Mouse (Mus musculus) hindbrain, embryonic 16.5 days (tissue): ENCODE measurements around the gene Msx1. TPM values are rescaled to one million over a fixed set of nuclear protein-coding genes. Genes with fewer than 3 reads are reported as not detected.
A peak's percentile ranks its signal among the peaks of the same experiment; 100 is the strongest.

ENCODE experiments used
- ATAC-seq: fragments of 200-750 bp; cut with Nextera tagmentation; 2 replicates; pipeline ENCODE4 v1.8.0; 2017; ENCODE audit warnings: moderate TSS enrichment, moderate library complexity
- H3K27ac ChIP-seq: fragments of 300-500 bp; sonication (generic); 2 replicates; pipeline ENCODE4 v1.5.1; 2014; ENCODE audit warnings: low read depth, mild to moderate bottlenecking, control low read depth, low read length, moderate library complexity
- H3K27me3 ChIP-seq: fragments of 300-500 bp; sonication (generic); replicated peaks from 2 replicates; pipeline ENCODE4 v1.6.1; 2014; ENCODE audit warnings: low read length; ENCODE audit not compliant: control insufficient read depth, insufficient read depth
- H3K36me3 ChIP-seq: fragments of 300-500 bp; sonication (generic); 2 replicates; pipeline ENCODE4 v1.6.1; 2014; ENCODE audit warnings: mild to moderate bottlenecking, low read length, moderate library complexity, mixed read lengths; ENCODE audit not compliant: control insufficient read depth, insufficient read depth
- H3K4me1 ChIP-seq: fragments of 300-500 bp; sonication (generic); 2 replicates; pipeline ENCODE4 v1.6.1; 2014; ENCODE audit warnings: low read depth, low read length; ENCODE audit not compliant: control insufficient read depth, insufficient read depth
- H3K4me2 ChIP-seq: fragments of 300-500 bp; sonication (generic); 2 replicates; pipeline ENCODE4 v1.6.1; 2014; ENCODE audit warnings: mild to moderate bottlenecking, low read length, control low read depth, moderate library complexity
- H3K4me3 ChIP-seq: fragments of 300-500 bp; sonication (generic); 2 replicates; pipeline ENCODE4 v1.5.1; 2014; ENCODE audit warnings: mild to moderate bottlenecking, low read length, control low read depth, moderate library complexity
- H3K9ac ChIP-seq: fragments of 300-500 bp; sonication (generic); 2 replicates; pipeline ENCODE4 v1.6.1; 2014; ENCODE audit warnings: low read depth, mild to moderate bottlenecking, control low read depth, low read length, moderate library complexity
- H3K9me3 ChIP-seq: fragments of 300-500 bp; sonication (generic); 2 replicates; pipeline ENCODE4 v1.6.1; 2014; ENCODE audit warnings: mild to moderate bottlenecking, low read length, moderate library complexity; ENCODE audit not compliant: control insufficient read depth
- WGBS: fragments of 180-500 bp; shearing (Covaris S2); extraction: QIAGEN DNeasy Blood & Tissue Kit; methylation state at CpG from one replicate; pipeline ENCODE4 v1.1.7; 2014; 5-methylcytosine and 5-hydroxymethylcytosine counted together
- polyA plus RNA-seq: library from polyadenylated mRNA; unstranded; fragments of >200 nt; fragmentation: Nextera tagmentation; extraction: Ambion mirVana; gene quantifications from 2 replicates; pipeline ENCODE4 v1.2.1, GENCODE M21; 2015

Gene Msx1
- polyA plus RNA-seq, 1 experiment from 2014 or later: 28.9 TPM

DNA sequence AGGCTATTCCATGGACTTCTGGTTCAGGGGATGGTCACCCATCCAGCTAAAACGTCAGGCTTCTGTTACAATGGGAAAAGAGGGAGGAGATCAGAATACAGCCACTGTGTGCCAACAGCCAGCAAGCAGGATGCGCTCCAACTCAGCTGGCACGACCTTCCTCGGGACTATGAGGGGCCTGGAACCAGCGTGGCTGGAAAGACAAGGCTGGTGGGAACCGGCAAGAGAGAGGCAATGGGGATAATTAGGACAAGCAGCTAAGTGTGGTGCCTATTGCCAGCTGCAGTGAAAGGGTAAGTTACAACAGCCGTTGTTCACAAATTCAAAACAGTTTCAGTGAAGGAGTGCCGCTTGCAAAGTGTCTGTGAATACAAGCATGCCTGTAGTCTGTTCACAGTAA is 41.1 kb downstream of the Msx1 start:
- Histone ChIP-seq H3K9ac (no peak overlapping the region), H3K4me1 (no peaks in the 10 kb centered on the region), H3K36me3 (no peaks in the 10 kb centered on the region), H3K4me2 (no peak overlapping the region), H3K4me3 (no peak overlapping the region), H3K27ac (no peak overlapping the region), H3K9me3 (no peaks in the 10 kb centered on the region; the same call in 1 of the 2 replicates), H3K27me3 (peaks cover 2% of the 10 kb centered on the region; the same call in 1 of the 2 replicates)
- WGBS: 47% methylated on average over 8 of the region's 8 CpGs
- ATAC-seq: no peak

DNA sequence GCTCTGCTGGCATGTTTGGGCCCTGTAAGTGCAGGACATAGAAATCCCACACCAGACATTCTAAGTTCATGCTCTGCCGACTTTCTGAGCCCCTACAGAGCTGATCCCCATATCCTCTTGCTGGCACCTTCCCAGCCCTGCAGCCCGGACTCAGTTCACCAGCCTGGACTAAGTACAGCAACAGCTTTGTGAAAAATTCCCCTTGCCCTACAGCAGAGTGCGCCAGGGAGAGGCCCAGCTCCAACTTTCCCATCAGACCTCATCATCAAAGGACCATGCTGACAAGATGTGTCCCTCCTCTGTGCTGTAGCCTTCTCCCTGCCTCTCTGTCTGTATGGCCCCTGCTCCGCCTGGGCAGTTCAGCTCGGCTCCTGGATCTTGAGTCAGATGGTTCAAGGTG is 48.7 kb downstream of the Msx1 start:
- peaks cover 14% of the 10 kb centered on the region for H3K27me3 ChIP-seq
- no peaks in the 10 kb centered on the region for H3K4me1 ChIP-seq
- WGBS: 47% methylated on average over 5 of the region's 5 CpGs
- peak; percentile 52; the same call in 1 of the 2 replicates for ATAC-seq
- H3K27ac ChIP-seq: no peak overlapping the region
- H3K36me3 ChIP-seq: no peaks in the 10 kb centered on the region
- no peaks in the 10 kb centered on the region for H3K9me3 ChIP-seq
- no peak overlapping the region for H3K9ac ChIP-seq
- H3K4me3 ChIP-seq: no peak overlapping the region
- no peak overlapping the region for H3K4me2 ChIP-seq

DNA sequence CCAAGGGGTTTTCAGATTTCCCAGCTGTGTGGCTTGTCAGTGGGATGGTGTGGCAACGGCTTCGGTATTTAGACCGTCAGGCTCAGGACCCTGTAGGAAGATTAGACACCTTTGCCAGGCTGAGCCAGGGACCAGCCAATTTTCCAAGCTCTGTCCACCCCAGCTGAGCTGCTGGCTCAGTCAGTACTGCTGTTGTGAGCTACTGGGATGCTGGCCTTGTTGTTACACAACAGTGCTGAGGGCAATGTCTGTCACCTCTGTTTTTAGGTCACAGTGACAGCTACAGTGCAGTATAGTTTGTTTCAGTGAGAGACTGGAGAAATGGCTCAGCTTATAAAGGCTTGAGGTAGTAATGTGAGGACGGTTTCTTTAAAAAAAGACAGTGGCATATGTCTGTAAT is 50.4 kb downstream of the Msx1 start:
- H3K9me3 ChIP-seq: no peaks in the 10 kb centered on the region
- H3K27ac ChIP-seq: no peak overlapping the region
- no peak for ATAC-seq
- H3K36me3 ChIP-seq: no peaks in the 10 kb centered on the region
- WGBS: 83% methylated on average over 4 of the region's 4 CpGs
- H3K27me3 ChIP-seq: peaks cover 14% of the 10 kb centered on the region
- H3K4me1 ChIP-seq: peaks cover under 1% of the 10 kb centered on the region; the same call in 1 of the 2 replicates
- H3K9ac ChIP-seq: no peak overlapping the region
- H3K4me3 ChIP-seq: no peak overlapping the region
- H3K4me2 ChIP-seq: no peak overlapping the region

DNA sequence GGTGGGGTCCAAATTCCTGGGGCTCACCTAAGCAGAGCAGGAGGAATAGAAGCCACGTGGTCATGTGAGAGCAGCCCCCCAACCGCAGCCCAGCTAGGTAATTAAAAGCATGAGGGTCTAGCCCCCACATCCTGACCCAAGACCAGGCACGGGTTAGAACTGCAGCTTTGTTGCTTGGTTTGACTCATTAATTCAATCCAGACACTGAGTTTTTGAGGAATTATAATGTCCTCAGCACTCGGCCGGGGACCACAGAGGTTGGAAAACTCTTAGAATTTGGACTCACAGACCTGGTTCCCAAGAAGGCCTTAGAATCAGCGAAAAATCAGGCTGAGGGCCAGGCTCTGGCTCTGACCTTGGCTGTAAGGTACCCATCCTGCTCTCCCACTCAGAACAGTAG is 53.5 kb downstream of the Msx1 start:
- no peak overlapping the region for H3K27ac ChIP-seq
- peaks cover 4% of the 10 kb centered on the region; the same call in 1 of the 2 replicates for H3K4me1 ChIP-seq
- H3K9me3 ChIP-seq: no peaks in the 10 kb centered on the region
- WGBS: 89% methylated on average over 6 of the region's 6 CpGs
- H3K36me3 ChIP-seq: no peaks in the 10 kb centered on the region
- no peak overlapping the region for H3K4me2 ChIP-seq
- no peak overlapping the region for H3K4me3 ChIP-seq
- H3K27me3 ChIP-seq: peaks cover 18% of the 10 kb centered on the region
- H3K9ac ChIP-seq: no peak overlapping the region
- ATAC-seq: no peak

Other genes with a start within 250 kb of the Msx1 start
- gene Stk32b, start 107.4 kb downstream of the Msx1 start, polyA plus RNA-seq: 32.8 and 39.8 TPM in 2 replicates
- gene Cytl1, start 89.1 kb downstream of the Msx1 start, polyA plus RNA-seq: 0.53 and 1.7 TPM in 2 replicates
- 36.5 and 38.5 TPM in 2 replicates for gene Stx18, start 214.2 kb upstream of the Msx1 start, polyA plus RNA-seq